Mouse (Mus musculus) liver, embryonic 15.5 days (tissue): ENCODE measurements at regions not wholly inside any gene's neighbourhood (a gene's known extent, or its start where the extent isn't known, plus 50 kb on each side); places are given as distances from the start of the nearest gene placed in this dataset.

Source experiments
- ATAC-seq: fragments of 200-750 bp; cut with Nextera tagmentation; 2 replicates; pipeline ENCODE4 v1.8.0; 2017; ENCODE audit warnings: moderate number of reproducible peaks, mild to moderate bottlenecking, moderate library complexity; ENCODE audit not compliant: insufficient read depth
- H3K27ac ChIP-seq: fragments of 300-500 bp; sonication (generic); replicated peaks from 2 replicates; pipeline ENCODE4 v1.5.1; 2015; ENCODE audit warnings: mild to moderate bottlenecking, inconsistent platforms
- H3K27me3 ChIP-seq: fragments of 300-500 bp; sonication (generic); 2 replicates; pipeline ENCODE4 v1.6.1; 2015; ENCODE audit warnings: mild to moderate bottlenecking, inconsistent platforms
- H3K36me3 ChIP-seq: fragments of 300-500 bp; sonication (generic); replicated peaks from 2 replicates; pipeline ENCODE4 v1.6.1; 2015; ENCODE audit warnings: moderate library complexity, mild to moderate bottlenecking, inconsistent platforms
- H3K4me1 ChIP-seq: fragments of 300-500 bp; sonication (generic); replicated peaks from 2 replicates; pipeline ENCODE4 v1.6.1; 2015; ENCODE audit warnings: inconsistent platforms
- H3K4me2 ChIP-seq: fragments of 300-500 bp; sonication (generic); 2 replicates; pipeline ENCODE4 v1.6.1; 2015; ENCODE audit warnings: moderate library complexity, mild to moderate bottlenecking, inconsistent platforms
- H3K4me3 ChIP-seq: fragments of 300-500 bp; sonication (generic); replicated peaks from 2 replicates; pipeline ENCODE4 v1.5.1; 2015; ENCODE audit warnings: mild to moderate bottlenecking, inconsistent platforms
- H3K9ac ChIP-seq: fragments of 300-500 bp; sonication (generic); 2 replicates; pipeline ENCODE4 v1.6.1; 2015; ENCODE audit warnings: moderate library complexity, mild to moderate bottlenecking, inconsistent platforms
- H3K9me3 ChIP-seq: fragments of 300-500 bp; sonication (generic); replicated peaks from 2 replicates; pipeline ENCODE4 v1.6.1; 2016; ENCODE audit warnings: inconsistent platforms
- WGBS: fragments of 180-500 bp; shearing (Covaris S2); methylation state at CpG from one replicate; pipeline ENCODE4 v1.1.7; 2015; ENCODE audit warnings: mixed read lengths; ENCODE audit not compliant: insufficient replicate concordance; 5-methylcytosine and 5-hydroxymethylcytosine counted together

- no peak overlapping the region for H3K4me3 ChIP-seq
- no peak for ATAC-seq
Observed at GRCm38 (mm10) chr3:83601506-83601905, 164.6 kb upstream of the Sfrp2 start.

GRCm38 (mm10) chr3:83609095-83609770, 156.9 kb upstream of the Sfrp2 start:
- ATAC-seq, result no peak

More at GRCm38 (mm10) chr3:83601506-83601905, 164.6 kb upstream of the Sfrp2 start:
- no peak overlapping the region for H3K9ac ChIP-seq
- H3K27ac ChIP-seq, result no peak overlapping the region
- no peaks in the 10 kb centered on the region for H3K9me3 ChIP-seq
- H3K36me3 ChIP-seq, result no peaks in the 10 kb centered on the region
- WGBS, result 62% methylated on average over 4 of the region's 4 CpGs
- H3K4me1 ChIP-seq, result no peaks in the 10 kb centered on the region
- H3K4me2 ChIP-seq, result no peak overlapping the region
- H3K27me3 ChIP-seq, result no peaks in the 10 kb centered on the region

GRCm38 (mm10) chr3:83620435-83620834, 145.7 kb upstream of the Sfrp2 start:
- H3K4me1 ChIP-seq, result no peaks in the 10 kb centered on the region
- H3K4me2 ChIP-seq, result no peak overlapping the region
- no peak overlapping the region for H3K4me3 ChIP-seq
- WGBS, result 58% methylated on average over 4 of the region's 4 CpGs
- H3K27me3 ChIP-seq, result no peaks in the 10 kb centered on the region
- no peaks in the 10 kb centered on the region for H3K36me3 ChIP-seq
- H3K9ac ChIP-seq, result no peak overlapping the region
- H3K27ac ChIP-seq, result no peak overlapping the region
- no peaks in the 10 kb centered on the region for H3K9me3 ChIP-seq
- ATAC-seq, result no peak

More at GRCm38 (mm10) chr3:83609095-83609770, 156.9 kb upstream of the Sfrp2 start:
- Histone ChIP-seq H3K9ac (no peak overlapping the region), H3K9me3 (no peaks in the 10 kb centered on the region), H3K4me1 (no peaks in the 10 kb centered on the region), H3K36me3 (no peaks in the 10 kb centered on the region), H3K27ac (no peak overlapping the region), H3K27me3 (no peaks in the 10 kb centered on the region), H3K4me3 (no peak overlapping the region), H3K4me2 (no peak overlapping the region)
- 46% methylated on average over 8 of the region's 8 CpGs for WGBS

- Histone ChIP-seq H3K9me3 (no peaks in the 10 kb centered on the region), H3K4me2 (no peak overlapping the region), H3K27ac (no peak overlapping the region), H3K4me1 (no peaks in the 10 kb centered on the region), H3K9ac (no peak overlapping the region), H3K4me3 (no peak overlapping the region), H3K27me3 (no peaks in the 10 kb centered on the region), H3K36me3 (no peaks in the 10 kb centered on the region)
- no peak for ATAC-seq
- 76% methylated on average over 9 of the region's 9 CpGs for WGBS
Observed at GRCm38 (mm10) chr3:83633032-83633431, 133.1 kb upstream of the Sfrp2 start.

- Histone ChIP-seq H3K4me2 (no peak overlapping the region), H3K4me3 (no peak overlapping the region), H3K36me3 (no peaks in the 10 kb centered on the region), H3K4me1 (no peaks in the 10 kb centered on the region), H3K27ac (no peak overlapping the region), H3K27me3 (no peaks in the 10 kb centered on the region), H3K9ac (no peak overlapping the region), H3K9me3 (no peaks in the 10 kb centered on the region)
- no peak for ATAC-seq
- WGBS, result 47% methylated on average over 4 of the region's 4 CpGs
Observed at GRCm38 (mm10) chr3:83640433-83640832, 125.7 kb upstream of the Sfrp2 start.

GRCm38 (mm10) chr3:83663716-83664115, 102.4 kb upstream of the Sfrp2 start:
- ATAC-seq, result no peak
- no peaks in the 10 kb centered on the region for H3K27me3 ChIP-seq
- H3K4me1 ChIP-seq, result no peaks in the 10 kb centered on the region
- H3K4me3 ChIP-seq, result no peak overlapping the region
- H3K9me3 ChIP-seq, result no peaks in the 10 kb centered on the region
- 55% methylated on average over 1 of the region's 1 CpGs for WGBS
- no peak overlapping the region for H3K27ac ChIP-seq
- no peaks in the 10 kb centered on the region for H3K36me3 ChIP-seq
- no peak overlapping the region for H3K9ac ChIP-seq
- H3K4me2 ChIP-seq, result no peak overlapping the region

GRCm38 (mm10) chr3:83676147-83676546, 90.0 kb upstream of the Sfrp2 start:
- Histone ChIP-seq H3K4me1 (no peaks in the 10 kb centered on the region), H3K9me3 (no peaks in the 10 kb centered on the region), H3K27ac (no peak overlapping the region), H3K4me3 (no peak overlapping the region), H3K36me3 (no peaks in the 10 kb centered on the region), H3K4me2 (no peak overlapping the region), H3K9ac (no peak overlapping the region), H3K27me3 (no peaks in the 10 kb centered on the region)
- no peak for ATAC-seq
- 65% methylated on average over 5 of the region's 5 CpGs for WGBS

GRCm38 (mm10) chr3:83686611-83687010, 79.5 kb upstream of the Sfrp2 start:
- no peak for ATAC-seq
- H3K36me3 ChIP-seq, result no peaks in the 10 kb centered on the region
- H3K9me3 ChIP-seq, result no peaks in the 10 kb centered on the region
- H3K4me3 ChIP-seq, result no peak overlapping the region
- H3K4me1 ChIP-seq, result no peaks in the 10 kb centered on the region
- no peaks in the 10 kb centered on the region for H3K27me3 ChIP-seq
- 73% methylated on average over 15 of the region's 15 CpGs for WGBS
- no peak overlapping the region for H3K27ac ChIP-seq
- H3K4me2 ChIP-seq, result no peak overlapping the region
- no peak overlapping the region for H3K9ac ChIP-seq

- Histone ChIP-seq H3K9me3 (no peaks in the 10 kb centered on the region), H3K4me1 (no peaks in the 10 kb centered on the region), H3K4me2 (no peak overlapping the region), H3K27ac (no peak overlapping the region), H3K27me3 (no peaks in the 10 kb centered on the region), H3K9ac (no peak overlapping the region), H3K4me3 (no peak overlapping the region), H3K36me3 (no peaks in the 10 kb centered on the region)
- WGBS, result 50% methylated on average over 4 of the region's 4 CpGs
- no peak for ATAC-seq
Observed at GRCm38 (mm10) chr3:83687503-83687902, 78.6 kb upstream of the Sfrp2 start.

GRCm38 (mm10) chr3:83689068-83689976, 76.8 kb upstream of the Sfrp2 start:
- Histone ChIP-seq H3K27me3 (no peaks in the 10 kb centered on the region), H3K36me3 (no peaks in the 10 kb centered on the region), H3K4me2 (no peak overlapping the region), H3K9me3 (no peaks in the 10 kb centered on the region), H3K4me3 (no peak overlapping the region), H3K4me1 (no peaks in the 10 kb centered on the region), H3K27ac (no peak overlapping the region), H3K9ac (no peak overlapping the region)
- ATAC-seq, result no peak
- WGBS, result 52% methylated on average over 12 of the region's 12 CpGs

GRCm38 (mm10) chr3:83694505-83694904, 71.6 kb upstream of the Sfrp2 start:
- ATAC-seq, result no peak
- H3K4me2 ChIP-seq, result no peak overlapping the region
- H3K9me3 ChIP-seq, result no peaks in the 10 kb centered on the region
- H3K27me3 ChIP-seq, result no peaks in the 10 kb centered on the region
- H3K27ac ChIP-seq, result no peak overlapping the region
- WGBS, result 46% methylated on average over 5 of the region's 5 CpGs
- H3K4me1 ChIP-seq, result no peaks in the 10 kb centered on the region
- no peaks in the 10 kb centered on the region for H3K36me3 ChIP-seq
- no peak overlapping the region for H3K4me3 ChIP-seq
- no peak overlapping the region for H3K9ac ChIP-seq
